Mouse (Mus musculus): ENCODE data around the gene Vmn1r204.
"Not testable (repeated sequence)": the region's sequence is repeated elsewhere in the genome, so short reads cannot be mapped to it uniquely, and the experiment has no call there.

DNA sequence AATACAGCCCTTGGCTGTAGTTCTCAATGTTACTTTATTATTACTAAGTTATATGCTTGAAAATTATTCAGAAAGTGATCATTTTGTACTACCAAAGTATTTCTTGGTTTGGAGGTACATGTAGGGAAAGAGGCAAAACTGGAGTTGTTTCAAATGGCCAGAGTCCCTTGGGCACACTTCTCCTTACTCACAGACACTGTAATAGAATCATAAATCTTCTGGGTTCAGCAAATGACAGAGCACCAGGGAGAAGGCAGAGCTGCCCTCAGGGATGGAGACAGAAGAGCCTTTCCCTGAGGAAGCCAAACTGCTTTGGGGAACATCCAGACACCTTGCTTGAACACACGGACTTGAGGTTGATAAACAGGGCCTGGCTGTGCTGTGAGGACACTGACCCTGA is at the start of gene Vmn1r204:
- not testable (repeated sequence) for TF ChIP-seq CTCF, EP300 (IDR thresholded peaks at IDR 0.05; ENCODE audit: low read depth)

All from liver, embryonic 14.5 days (tissue).